Mouse (Mus musculus): ENCODE measurements around the gene Il2rb. TPM values are rescaled to one million over a fixed set of nuclear protein-coding genes. Genes with fewer than 3 reads are reported as not detected.

Il2rb gene
- polyA plus RNA-seq, 1 experiment from 2014 or later, result not detected

DNA sequence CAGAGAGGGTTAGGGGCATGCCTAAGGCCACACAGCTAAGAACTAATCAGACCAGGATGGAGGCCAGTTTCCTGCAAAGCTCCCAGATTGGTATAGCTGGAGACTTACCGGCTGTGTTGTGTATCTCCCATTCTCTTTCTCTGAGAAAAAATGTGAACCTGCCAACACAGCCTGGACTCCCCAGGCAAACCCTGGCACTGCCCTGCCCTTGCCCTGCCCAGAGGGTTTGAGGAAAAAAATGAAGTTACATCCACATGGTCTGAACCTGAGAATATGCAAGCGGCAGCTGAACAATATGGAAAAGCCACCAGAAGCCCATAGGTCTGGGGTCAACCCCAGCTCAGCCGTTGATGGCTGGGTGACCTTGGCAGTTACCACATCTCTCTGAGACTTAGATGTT, 5.8 kb downstream of the Il2rb start:
- 98% methylated on average over 3 of the region's 3 CpGs for WGBS

DNA sequence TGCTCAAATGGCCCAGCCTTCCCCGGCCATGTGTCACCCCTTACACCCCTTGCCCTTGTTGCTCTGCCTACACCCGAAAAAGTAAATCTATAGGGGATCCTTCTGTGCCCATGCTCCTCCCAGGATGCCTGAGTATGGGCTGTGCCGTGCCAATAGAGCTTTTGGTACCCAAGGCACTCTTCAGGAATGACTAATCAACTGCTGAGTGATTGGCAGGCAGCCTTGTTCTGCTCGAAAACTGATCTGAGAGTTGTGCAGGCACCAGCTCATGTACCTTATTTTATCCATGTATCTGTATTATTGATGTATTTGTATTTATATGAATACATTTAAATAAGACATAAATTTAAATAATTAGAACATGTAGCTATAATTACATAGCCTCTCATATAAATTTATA, 8.0 kb downstream of the Il2rb start:
- Histone ChIP-seq H3K4me1 (0 out of 2 replicates have a peak, but pooled peaks cover 3% of the 10 kb centered on the region), H3K27ac (no peak overlapping the region), H3K27me3 (ENCODE audit: poor library complexity, severe bottlenecking) (no peaks in the 10 kb centered on the region), H3K4me3 (no peak overlapping the region), H3K36me3 (replicated peaks) (no peaks in the 10 kb centered on the region), H3K9me3 (no peaks in the 10 kb centered on the region)
- 72% methylated on average over 4 of the region's 4 CpGs for WGBS
- no peak for DNase-seq (ENCODE audit: extremely low spot score, low spot score)

More for the DNA sequence above, 5.8 kb downstream of the Il2rb start:
- Histone ChIP-seq H3K27me3 (ENCODE audit: poor library complexity, severe bottlenecking) (no peaks in the 10 kb centered on the region), H3K9me3 (no peaks in the 10 kb centered on the region), H3K4me3 (no peak overlapping the region), H3K27ac (no peak overlapping the region), H3K4me1 (0 out of 2 replicates have a peak, but pooled peaks cover 3% of the 10 kb centered on the region), H3K36me3 (replicated peaks) (no peaks in the 10 kb centered on the region)
- DNase-seq (ENCODE audit: extremely low spot score, low spot score), result no peak

GRCm38 (mm10) chr15:78486564-78486963, 8.5 kb downstream of the Il2rb start:
- H3K4me1 ChIP-seq, result 0 out of 2 replicates have a peak, but pooled peaks cover 3% of the 10 kb centered on the region
- no peak for DNase-seq (ENCODE audit: extremely low spot score, low spot score)
- no peak overlapping the region for H3K4me3 ChIP-seq
- WGBS, result 80% methylated on average over 1 of the region's 1 CpGs
- H3K9me3 ChIP-seq, result no peaks in the 10 kb centered on the region
- H3K36me3 ChIP-seq (replicated peaks), result no peaks in the 10 kb centered on the region
- H3K27ac ChIP-seq, result no peak overlapping the region
- H3K27me3 ChIP-seq (ENCODE audit: poor library complexity, severe bottlenecking), result no peaks in the 10 kb centered on the region

DNA sequence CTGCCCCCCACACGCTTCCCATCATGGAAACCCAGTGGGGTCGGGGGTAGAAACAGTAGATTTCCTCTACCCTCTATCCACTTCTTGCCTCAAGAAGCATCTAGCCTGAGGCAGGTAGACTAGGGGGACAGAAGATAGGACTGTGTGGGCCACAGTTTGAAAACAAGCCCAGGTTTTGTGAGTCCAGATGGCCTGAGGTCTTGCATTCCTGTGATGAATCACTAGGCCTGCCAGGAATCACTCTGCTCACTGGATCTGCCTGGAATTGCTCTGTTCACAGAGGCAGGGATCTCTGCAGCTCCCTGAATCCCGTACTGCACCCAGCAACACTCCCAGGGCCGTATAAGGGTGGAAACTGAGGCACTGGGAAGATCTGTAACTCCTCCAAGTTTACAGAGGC, 11.8 kb downstream of the Il2rb start:
- Histone ChIP-seq H3K36me3 (replicated peaks) (no peaks in the 10 kb centered on the region), H3K9me3 (no peaks in the 10 kb centered on the region), H3K27ac (no peak overlapping the region), H3K4me1 (0 out of 2 replicates have a peak, but pooled peaks cover 3% of the 10 kb centered on the region), H3K27me3 (ENCODE audit: poor library complexity, severe bottlenecking) (no peaks in the 10 kb centered on the region), H3K4me3 (no peak overlapping the region)
- whole genome bisulfite sequencing, result 73% methylated on average over 4 of the region's 4 CpGs
- DNase-seq (ENCODE audit: extremely low spot score, low spot score), result no peak

DNA sequence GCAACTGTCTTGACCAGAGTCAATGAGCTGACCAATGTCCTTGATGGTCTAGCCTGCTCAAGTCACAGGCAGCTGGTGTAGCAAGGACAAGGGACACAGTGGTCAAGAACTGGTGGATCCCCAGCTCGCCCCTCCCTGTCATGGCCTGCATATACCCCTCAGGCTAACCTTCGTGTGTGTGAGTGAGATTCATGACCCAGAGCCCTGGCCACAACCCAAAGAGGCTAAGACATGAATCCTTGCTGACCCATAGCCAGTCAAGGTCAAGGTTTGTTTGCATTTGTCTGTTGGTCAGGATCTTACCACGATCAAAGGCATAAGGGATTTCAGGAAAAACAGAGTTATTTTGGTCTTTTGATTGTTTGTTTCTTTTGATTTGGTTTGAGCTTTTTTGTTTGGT, 12.6 kb downstream of the Il2rb start:
- no peaks in the 10 kb centered on the region for H3K27me3 ChIP-seq (ENCODE audit: poor library complexity, severe bottlenecking)
- 0 out of 2 replicates have a peak, but pooled peaks cover 3% of the 10 kb centered on the region for H3K4me1 ChIP-seq
- no peaks in the 10 kb centered on the region for H3K36me3 ChIP-seq (replicated peaks)
- no peak overlapping the region for H3K4me3 ChIP-seq
- H3K27ac ChIP-seq, result no peak overlapping the region
- DNase-seq (ENCODE audit: extremely low spot score, low spot score), result no peak
- WGBS, result 74% methylated on average over 3 of the region's 3 CpGs
- no peaks in the 10 kb centered on the region for H3K9me3 ChIP-seq

DNA sequence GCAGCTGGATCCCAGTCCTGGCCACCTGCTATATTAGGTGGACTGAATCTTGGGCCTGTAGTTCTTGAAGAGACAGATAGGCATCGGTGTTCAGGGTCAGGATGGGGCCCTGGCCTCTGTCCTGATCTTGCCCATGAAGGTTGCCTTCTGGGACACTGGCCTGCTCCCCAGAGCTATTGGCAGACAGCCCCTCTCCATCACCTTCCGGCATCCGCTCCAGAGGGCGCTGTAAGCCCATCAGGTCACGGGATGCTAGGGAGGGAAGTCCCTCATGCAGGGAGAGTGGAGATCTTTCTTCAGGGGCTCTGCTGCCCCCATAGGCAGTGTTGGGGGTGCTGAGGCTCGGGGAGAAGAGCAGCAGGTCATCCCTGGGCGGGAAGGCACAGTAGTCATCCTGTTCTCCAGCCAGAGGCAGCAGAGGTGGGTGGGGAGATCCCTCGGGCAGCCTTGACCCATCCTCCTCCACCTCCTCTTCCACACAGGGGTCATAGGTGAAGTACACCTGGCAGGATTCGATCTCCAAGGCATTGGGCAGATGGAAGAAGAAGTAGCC, 13.5 kb downstream of the Il2rb start:
- no peak for DNase-seq (ENCODE audit: extremely low spot score, low spot score)
- 0 out of 2 replicates have a peak, but pooled peaks cover 3% of the 10 kb centered on the region for H3K4me1 ChIP-seq
- H3K4me3 ChIP-seq, result no peak overlapping the region
- 59% methylated on average over 9 of the region's 9 CpGs for WGBS
- H3K36me3 ChIP-seq (replicated peaks), result no peaks in the 10 kb centered on the region
- no peaks in the 10 kb centered on the region for H3K9me3 ChIP-seq
- H3K27ac ChIP-seq, result no peak overlapping the region; the same call in 1 of the 2 replicates
- H3K27me3 ChIP-seq (ENCODE audit: poor library complexity, severe bottlenecking), result no peaks in the 10 kb centered on the region

DNA sequence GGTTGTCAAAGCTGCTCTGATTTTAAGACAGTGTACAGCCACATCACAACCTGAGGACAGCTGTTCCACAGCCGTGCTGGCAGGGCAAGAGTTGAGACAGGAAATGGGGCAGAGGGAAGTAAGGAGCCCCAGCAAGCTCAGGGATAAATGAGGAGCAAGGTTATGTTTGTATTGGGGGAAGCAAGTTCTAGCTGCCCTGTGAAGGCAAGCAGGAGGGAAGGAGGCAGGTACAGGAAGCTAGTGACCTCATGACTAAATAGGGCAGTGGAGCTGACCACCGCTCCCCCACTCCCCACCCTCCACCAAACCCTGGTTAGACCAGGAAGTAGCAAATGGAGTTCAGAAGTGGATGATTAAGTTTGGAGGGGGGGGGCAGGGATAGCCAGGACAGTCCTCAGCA, 14.1 kb downstream of the Il2rb start:
- DNase-seq (ENCODE audit: extremely low spot score, low spot score), result no peak
- WGBS, result 85% methylated on average over 2 of the region's 2 CpGs
- Histone ChIP-seq H3K4me3 (no peak overlapping the region), H3K9me3 (no peaks in the 10 kb centered on the region), H3K27me3 (ENCODE audit: poor library complexity, severe bottlenecking) (no peaks in the 10 kb centered on the region), H3K36me3 (replicated peaks) (no peaks in the 10 kb centered on the region), H3K4me1 (0 out of 2 replicates have a peak, but pooled peaks cover 3% of the 10 kb centered on the region), H3K27ac (no peak overlapping the region; the same call in 1 of the 2 replicates)

DNA sequence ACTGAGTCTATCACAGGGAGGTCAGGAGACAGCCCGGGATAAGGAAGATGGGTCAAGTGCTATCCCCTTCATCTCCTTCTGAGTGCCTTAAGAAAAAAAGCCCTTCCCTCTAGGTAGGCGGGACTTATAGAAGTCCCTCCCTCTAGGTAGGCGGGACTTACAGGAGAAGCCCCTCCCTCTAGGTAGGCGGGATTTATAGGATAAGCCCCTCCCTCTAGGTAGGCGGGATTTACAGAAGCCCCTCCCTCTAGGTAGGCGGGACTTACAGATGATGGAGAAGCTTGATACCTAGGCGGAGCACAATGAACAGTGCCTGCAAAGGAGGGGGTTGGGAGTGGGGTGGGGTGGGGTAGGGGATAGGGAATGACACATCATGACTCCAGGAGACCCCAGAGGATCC, 15.0 kb downstream of the Il2rb start:
- Histone ChIP-seq H3K36me3 (replicated peaks) (no peaks in the 10 kb centered on the region), H3K9me3 (no peaks in the 10 kb centered on the region), H3K4me1 (0 out of 2 replicates have a peak, but pooled peaks cover 3% of the 10 kb centered on the region), H3K4me3 (no peak overlapping the region), H3K27ac (no peak overlapping the region), H3K27me3 (ENCODE audit: poor library complexity, severe bottlenecking) (no peaks in the 10 kb centered on the region)
- no peak for DNase-seq (ENCODE audit: extremely low spot score, low spot score)
- WGBS, result 73% methylated on average over 7 of the region's 7 CpGs

- Histone ChIP-seq H3K27ac (no peak overlapping the region), H3K4me3 (no peak overlapping the region), H3K27me3 (ENCODE audit: poor library complexity, severe bottlenecking) (no peaks in the 10 kb centered on the region), H3K4me1 (0 out of 2 replicates have a peak, but pooled peaks cover 3% of the 10 kb centered on the region), H3K36me3 (replicated peaks) (no peaks in the 10 kb centered on the region), H3K9me3 (no peaks in the 10 kb centered on the region)
- WGBS, result 87% methylated on average over 5 of the region's 5 CpGs
- DNase-seq (ENCODE audit: extremely low spot score, low spot score), result no peak
These were observed 15.6 kb downstream of the Il2rb start for GRCm38 (mm10) chr15:78479470-78479869.

DNA sequence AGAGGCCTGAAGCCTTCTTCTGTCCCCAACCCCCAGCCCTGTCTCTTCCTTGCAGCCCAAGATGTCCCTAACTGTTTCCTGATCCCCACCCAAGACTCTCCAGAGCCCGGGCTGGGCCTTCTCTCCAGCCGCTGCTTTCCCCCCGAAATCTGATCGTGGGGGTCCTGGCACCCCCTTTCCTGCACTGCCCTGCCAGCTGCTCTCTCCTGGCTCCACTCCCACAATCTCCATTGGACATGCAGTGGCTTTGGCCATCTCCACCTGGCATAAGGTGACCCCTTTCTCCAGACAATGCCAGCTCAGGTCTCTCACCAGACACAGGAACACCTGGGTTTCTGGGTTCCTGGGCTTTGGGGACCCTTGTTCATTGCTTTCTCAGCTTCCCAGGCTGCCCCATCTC, 17.0 kb downstream of the Il2rb start:
- Histone ChIP-seq H3K36me3 (replicated peaks) (no peaks in the 10 kb centered on the region), H3K4me1 (0 out of 2 replicates have a peak, but pooled peaks cover 3% of the 10 kb centered on the region), H3K9me3 (no peaks in the 10 kb centered on the region), H3K27ac (no peak overlapping the region), H3K27me3 (ENCODE audit: poor library complexity, severe bottlenecking) (no peaks in the 10 kb centered on the region), H3K4me3 (no peak overlapping the region)
- no peak for DNase-seq (ENCODE audit: extremely low spot score, low spot score)
- 86% methylated on average over 4 of the region's 4 CpGs for WGBS

- 91% methylated on average over 1 of the region's 1 CpGs for WGBS
- no peak for DNase-seq (ENCODE audit: extremely low spot score, low spot score)
These were observed 18.2 kb downstream of the Il2rb start for GRCm38 (mm10) chr15:78476878-78477277.

DNA sequence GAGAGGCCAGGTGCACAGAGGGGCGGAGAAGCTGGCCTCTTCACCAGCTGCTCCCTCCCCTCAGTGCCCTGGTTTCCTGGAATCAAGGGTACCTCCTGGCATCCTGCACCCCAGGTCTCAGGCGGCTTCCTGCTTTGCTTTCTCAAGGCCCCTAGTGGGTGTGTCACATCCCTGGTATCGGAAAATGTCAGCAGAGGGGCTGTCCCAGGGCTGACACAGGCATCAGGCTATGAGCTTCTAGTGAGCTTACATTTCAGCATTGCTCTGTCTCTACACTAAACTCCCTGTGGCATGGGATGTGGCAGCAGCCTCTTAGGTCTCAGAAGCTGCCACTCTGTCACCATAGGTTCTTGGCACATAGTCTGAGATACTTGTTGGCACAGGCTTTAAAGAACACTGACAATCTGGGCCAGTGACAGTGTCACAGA, 19.5 kb downstream of the Il2rb start:
- no peaks in the 10 kb centered on the region for H3K27me3 ChIP-seq (ENCODE audit: poor library complexity, severe bottlenecking)
- peaks cover 6% of the 10 kb centered on the region; the same call in 1 of the 2 replicates for H3K4me1 ChIP-seq
- 65% methylated on average over 3 of the region's 3 CpGs for WGBS
- no peak for DNase-seq (ENCODE audit: extremely low spot score, low spot score)
- no peak overlapping the region for H3K4me3 ChIP-seq
- no peaks in the 10 kb centered on the region for H3K36me3 ChIP-seq (replicated peaks)
- H3K9me3 ChIP-seq, result no peaks in the 10 kb centered on the region
- H3K27ac ChIP-seq, result no peak overlapping the region

More at GRCm38 (mm10) chr15:78476878-78477277, 18.2 kb downstream of the Il2rb start:
- H3K9me3 ChIP-seq, result no peaks in the 10 kb centered on the region
- H3K4me3 ChIP-seq, result no peak overlapping the region
- H3K27ac ChIP-seq, result no peak overlapping the region
- no peaks in the 10 kb centered on the region for H3K27me3 ChIP-seq (ENCODE audit: poor library complexity, severe bottlenecking)
- H3K36me3 ChIP-seq (replicated peaks), result no peaks in the 10 kb centered on the region
- H3K4me1 ChIP-seq, result peaks cover 4% of the 10 kb centered on the region; the same call in 1 of the 2 replicates

- DNase-seq (ENCODE audit: extremely low spot score, low spot score), result no peak
- H3K4me1 ChIP-seq, result peaks cover 8% of the 10 kb centered on the region; the same call in 1 of the 2 replicates
- no peaks in the 10 kb centered on the region for H3K36me3 ChIP-seq (replicated peaks)
- H3K27me3 ChIP-seq (ENCODE audit: poor library complexity, severe bottlenecking), result no peaks in the 10 kb centered on the region
- H3K27ac ChIP-seq, result no peak overlapping the region
- WGBS, result 93% methylated on average over 6 of the region's 6 CpGs
- H3K4me3 ChIP-seq, result no peak overlapping the region
- no peaks in the 10 kb centered on the region for H3K9me3 ChIP-seq
These were observed 21.6 kb downstream of the Il2rb start for GRCm38 (mm10) chr15:78473442-78473841.
